Mouse (Mus musculus) heart, postnatal 0 days (tissue): ENCODE results near the gene Cpa2. TPM values are rescaled to one million over a fixed set of nuclear protein-coding genes. Genes with fewer than 3 reads are reported as not detected.

Experiments
- ATAC-seq: fragments of 200-750 bp; cut with Nextera tagmentation; 2 replicates; pipeline ENCODE4 v1.8.0; 2017; ENCODE audit warnings: low read depth, moderate number of reproducible peaks, moderate library complexity; ENCODE audit not compliant: insufficient read depth
- DNase-seq: peaks from one replicate; pipeline ENCODE4 v3.0.0-alpha.2; 2016; ENCODE audit warnings: low spot score
- H3K27ac ChIP-seq: fragments of 300-500 bp; sonication (generic); 2 replicates; pipeline ENCODE4 v1.5.1; 2014; ENCODE audit warnings: low read depth, mild to moderate bottlenecking
- H3K27me3 ChIP-seq: fragments of 300-500 bp; sonication (generic); 2 replicates; pipeline ENCODE4 v1.6.1; 2014; ENCODE audit warnings: low read length, mixed read lengths; ENCODE audit not compliant: control insufficient read depth, insufficient read depth
- H3K36me3 ChIP-seq: fragments of 300-500 bp; sonication (generic); replicated peaks from 2 replicates; pipeline ENCODE4 v1.6.1; 2014; ENCODE audit warnings: low read length, mixed read lengths; ENCODE audit not compliant: control insufficient read depth, insufficient read depth
- H3K4me1 ChIP-seq: fragments of 300-500 bp; sonication (generic); 2 replicates; pipeline ENCODE4 v1.6.1; 2014; ENCODE audit warnings: antibody characterized with exemption; ENCODE audit not compliant: control insufficient read depth, insufficient read depth
- H3K4me2 ChIP-seq: fragments of 300-500 bp; sonication (generic); 2 replicates; pipeline ENCODE4 v1.6.1; 2014; ENCODE audit warnings: low read depth, mild to moderate bottlenecking, low read length, moderate library complexity
- H3K4me3 ChIP-seq: fragments of 300-500 bp; sonication (generic); 2 replicates; pipeline ENCODE4 v1.5.1; 2014; ENCODE audit warnings: low read depth, low read length
- H3K9ac ChIP-seq: fragments of 300-500 bp; sonication (generic); replicated peaks from 2 replicates; pipeline ENCODE4 v1.6.1; 2014; ENCODE audit warnings: low read depth, low read length, mixed read lengths
- H3K9me3 ChIP-seq: fragments of 300-500 bp; sonication (generic); replicated peaks from 2 replicates; pipeline ENCODE4 v1.6.1; 2016; ENCODE audit warnings: low read length; ENCODE audit not compliant: control insufficient read depth
- CTCF ChIP-seq: IDR thresholded peaks from 2 replicates; pipeline ENCODE4 v1.5.1; 2016; ENCODE audit warnings: antibody characterized with exemption, control low read depth, low read depth
- EP300 ChIP-seq: IDR thresholded peaks from 2 replicates; pipeline ENCODE4 v1.6.1; 2016; ENCODE audit warnings: antibody characterized with exemption, low read depth
- WGBS: fragments of 180-500 bp; shearing (Covaris S2); extraction: QIAGEN DNeasy Blood & Tissue Kit; methylation state at CpG from one replicate; pipeline ENCODE4 v1.1.7; 2014; 5-methylcytosine and 5-hydroxymethylcytosine counted together
- polyA plus RNA-seq: library from polyadenylated mRNA; unstranded; fragments of >200 nt; fragmentation: Nextera tagmentation; extraction: Ambion mirVana; gene quantifications from 2 replicates; pipeline ENCODE4 v1.2.1, GENCODE M21; 2015
- total RNA-seq: library from RNA; depleted of rRNA; stranded (reverse); fragments of >200 nt; gene quantifications from 2 replicates; pipeline ENCODE4 v1.2.3, GENCODE M21; 2014; ENCODE audit warnings: low replicate concordance

Cpa2 gene
- total and polyA plus RNA-seq, 2 experiments from 2014 or later, result 2.7 TPM; not detected in 1

DNA sequence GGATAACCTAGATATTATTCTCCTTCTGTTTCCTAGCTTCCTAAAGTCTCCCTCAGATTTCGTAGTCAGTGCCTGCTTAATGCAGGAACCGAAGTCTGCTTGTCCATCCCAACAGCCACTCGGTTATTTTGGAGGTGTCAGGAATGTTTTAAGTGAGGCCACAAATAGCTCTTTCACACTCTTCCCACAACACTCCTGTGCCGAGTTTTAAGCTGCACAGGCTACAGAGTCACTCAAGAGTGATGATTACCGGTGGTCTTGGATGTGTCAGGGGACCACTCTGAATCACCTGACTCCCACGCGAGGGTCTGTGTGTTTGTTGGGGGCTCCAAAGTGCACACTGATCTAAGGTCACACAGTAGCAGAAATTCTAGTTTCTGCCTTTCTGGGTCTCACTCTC lies 4.3 kb downstream of the Cpa2 start:
- no peak overlapping the region; the same call in 1 of the 2 replicates for H3K4me2 ChIP-seq
- H3K36me3 ChIP-seq, result no peaks in the 10 kb centered on the region
- no peak overlapping the region for H3K4me3 ChIP-seq
- TF ChIP-seq CTCF (no peak), EP300 (peak; percentile 61; the same call in 1 of the 2 replicates)
- peaks cover 32% of the 10 kb centered on the region for H3K4me1 ChIP-seq
- H3K9me3 ChIP-seq, result no peaks in the 10 kb centered on the region
- WGBS, result 39% methylated on average over 7 of the region's 7 CpGs
- H3K9ac ChIP-seq, result no peak overlapping the region
- ATAC-seq, result peak; percentile 81
- peak; percentile 80 for DNase-seq
- no peaks in the 10 kb centered on the region for H3K27me3 ChIP-seq
- peak overlapping the region; percentile 92 for H3K27ac ChIP-seq

DNA sequence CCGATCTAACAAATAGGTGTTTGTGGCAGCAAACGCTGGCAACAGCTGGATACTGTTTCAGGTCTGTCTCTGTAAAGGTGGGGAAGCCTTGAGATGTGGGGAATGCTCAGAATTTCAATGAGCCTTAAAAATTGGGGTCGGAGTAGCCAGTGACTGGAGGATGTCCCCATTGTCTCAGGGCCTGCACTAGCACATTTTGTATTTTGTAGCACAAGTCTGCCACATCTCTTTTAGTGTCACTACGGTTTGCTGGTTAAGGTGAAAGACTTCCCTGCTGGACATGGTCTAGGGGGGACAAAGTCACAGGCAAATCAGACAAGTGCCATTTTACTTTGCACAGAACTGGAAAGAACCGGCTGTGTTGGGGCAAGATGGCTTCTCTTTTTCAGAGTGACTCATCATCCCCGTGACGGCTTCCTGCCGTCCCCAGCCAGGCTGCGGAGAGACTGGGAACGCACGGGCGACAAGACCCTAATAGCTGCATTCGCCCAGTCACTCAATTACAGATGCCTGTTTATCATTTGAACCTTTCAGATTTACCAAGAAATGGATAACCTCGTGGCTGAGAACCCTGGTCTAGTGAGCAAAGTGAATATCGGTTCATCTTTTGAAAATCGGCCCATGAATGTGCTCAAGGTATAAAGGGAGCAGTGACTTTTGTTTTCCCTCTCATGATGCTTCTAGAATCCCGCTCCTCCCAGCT lies 5.3 kb downstream of the Cpa2 start:
- H3K4me1 ChIP-seq, result peaks cover 32% of the 10 kb centered on the region
- H3K27ac ChIP-seq, result peak overlapping the region; percentile 92
- H3K9ac ChIP-seq, result peak overlapping the region; percentile 1; the same call in 1 of the 2 replicates
- no peak for TF ChIP-seq CTCF
- TF ChIP-seq EP300, result peak; percentile 41; the same call in 1 of the 2 replicates
- DNase-seq (peak; percentile 65), ATAC-seq (peak; percentile 35)
- H3K4me3 ChIP-seq, result peak overlapping the region; percentile 29
- no peaks in the 10 kb centered on the region for H3K36me3 ChIP-seq
- H3K4me2 ChIP-seq, result peak overlapping the region; percentile 56
- H3K9me3 ChIP-seq, result 0 out of 2 replicates have a peak, but pooled peaks cover 3% of the 10 kb centered on the region
- no peaks in the 10 kb centered on the region for H3K27me3 ChIP-seq
- 24% methylated on average over 17 of the region's 17 CpGs for WGBS

DNA sequence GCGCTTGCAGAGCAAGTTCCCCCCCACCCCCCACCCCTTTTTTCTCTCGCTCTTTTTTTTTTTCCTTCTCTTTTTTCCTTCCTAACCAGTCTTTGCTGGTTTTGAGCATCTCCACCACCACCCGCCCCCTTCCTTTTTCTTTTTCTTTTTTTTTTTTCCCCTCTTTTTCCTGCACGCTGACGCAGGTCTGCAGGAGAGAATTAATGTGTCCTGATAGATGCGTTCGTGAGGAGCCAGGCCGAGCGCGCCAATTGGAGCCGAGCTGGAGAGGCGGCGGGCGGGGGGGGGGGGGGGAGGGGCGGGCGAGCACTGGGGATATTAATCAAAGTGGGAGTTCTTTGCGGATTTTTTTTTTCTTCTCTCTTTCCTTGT lies 5.9 kb downstream of the Cpa2 start:
- H3K27ac ChIP-seq, result peak overlapping the region; percentile 92
- WGBS, result under 1% methylated on average over 16 of the region's 17 CpGs
- 0 out of 2 replicates have a peak, but pooled peaks cover 3% of the 10 kb centered on the region for H3K9me3 ChIP-seq
- H3K4me1 ChIP-seq, result peaks cover 31% of the 10 kb centered on the region
- peak overlapping the region; percentile 1; the same call in 1 of the 2 replicates for H3K9ac ChIP-seq
- ATAC-seq (no peak), DNase-seq (peak; percentile 60)
- no peaks in the 10 kb centered on the region for H3K36me3 ChIP-seq
- peak overlapping the region; percentile 56 for H3K4me2 ChIP-seq
- H3K4me3 ChIP-seq, result peak overlapping the region; percentile 29
- no peaks in the 10 kb centered on the region for H3K27me3 ChIP-seq
- TF ChIP-seq CTCF (no peak), EP300 (no peak)

DNA sequence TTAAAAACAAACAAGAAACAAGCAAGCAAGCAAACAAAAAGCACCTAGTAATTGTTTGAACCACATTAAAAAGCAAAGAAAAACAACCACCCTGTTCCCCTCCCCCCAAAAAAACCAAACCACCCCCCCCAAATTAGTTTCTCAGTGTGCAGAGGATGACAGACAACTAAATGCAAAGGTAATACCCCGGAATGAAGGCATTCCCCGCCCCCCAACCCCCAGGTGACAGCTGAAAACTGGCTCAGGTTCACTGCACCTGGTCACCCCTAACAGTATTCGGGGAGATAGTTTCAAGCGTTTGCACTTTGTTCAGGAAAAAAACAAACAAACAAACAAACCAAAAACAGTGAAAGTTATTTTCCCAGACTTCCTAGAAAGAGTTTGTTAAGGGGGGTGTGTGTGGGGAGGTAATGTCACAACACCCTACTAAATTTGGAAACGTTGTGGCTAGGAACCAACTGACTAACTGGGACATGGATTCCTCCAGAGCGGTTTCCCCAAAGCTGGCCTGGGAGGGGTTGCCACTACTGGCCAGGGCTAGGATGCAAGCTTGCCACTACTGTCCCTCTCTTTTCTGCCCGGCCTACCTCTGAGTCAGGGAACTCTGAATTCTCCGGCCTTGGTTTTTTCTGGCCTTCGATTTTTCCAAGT lies 6.4 kb downstream of the Cpa2 start:
- DNase-seq (no peak), ATAC-seq (no peak)
- Histone ChIP-seq H3K4me1 (peaks cover 29% of the 10 kb centered on the region), H3K4me2 (peak overlapping the region; percentile 56), H3K9ac (no peak overlapping the region; the same call in 1 of the 2 replicates), H3K4me3 (peak overlapping the region; percentile 29; the same call in 1 of the 2 replicates), H3K36me3 (no peaks in the 10 kb centered on the region), H3K9me3 (0 out of 2 replicates have a peak, but pooled peaks cover 3% of the 10 kb centered on the region), H3K27me3 (no peaks in the 10 kb centered on the region), H3K27ac (peak overlapping the region; percentile 92)
- WGBS, result 33% methylated on average over 9 of the region's 9 CpGs
- TF ChIP-seq CTCF, result no peak

DNA sequence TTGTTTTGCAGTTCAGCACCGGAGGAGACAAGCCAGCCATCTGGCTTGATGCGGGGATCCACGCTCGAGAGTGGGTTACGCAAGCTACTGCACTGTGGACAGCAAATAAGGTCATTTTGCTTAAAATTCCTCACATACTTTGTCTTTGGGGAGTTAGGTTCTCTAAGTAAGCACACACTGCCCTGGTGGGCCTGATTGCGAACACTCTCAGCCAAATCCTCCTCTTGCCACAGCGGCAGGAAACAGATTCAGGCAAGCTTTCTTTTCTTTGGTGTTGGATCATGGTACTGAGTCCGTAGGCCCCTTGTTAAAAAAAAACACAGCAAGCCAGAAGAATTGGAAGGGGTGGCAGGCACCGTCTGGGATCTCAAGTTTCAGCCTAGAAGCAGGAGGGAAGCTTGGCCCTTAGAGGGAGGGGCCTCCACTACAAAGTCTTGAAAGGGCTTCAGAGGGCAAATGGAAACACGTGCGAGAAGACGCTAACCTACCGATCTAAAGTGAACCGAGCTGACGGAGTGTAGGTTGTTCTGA lies 7.9 kb downstream of the Cpa2 start:
- H3K9ac ChIP-seq, result no peak overlapping the region
- H3K4me2 ChIP-seq, result no peak overlapping the region

More for the DNA sequence above, 7.9 kb downstream of the Cpa2 start:
- WGBS, result 46% methylated on average over 15 of the region's 15 CpGs
- ATAC-seq, result no peak
- DNase-seq, result no peak
- Histone ChIP-seq H3K27me3 (no peaks in the 10 kb centered on the region), H3K36me3 (no peaks in the 10 kb centered on the region), H3K27ac (no peak overlapping the region), H3K4me1 (peaks cover 29% of the 10 kb centered on the region), H3K4me3 (no peak overlapping the region), H3K9me3 (0 out of 2 replicates have a peak, but pooled peaks cover 3% of the 10 kb centered on the region)
- no peak for TF ChIP-seq CTCF
- no peak for TF ChIP-seq EP300
